Mouse (Mus musculus) hindbrain, embryonic 14.5 days (tissue): ENCODE data around the gene Gm10147. TPM values are rescaled to one million over a fixed set of nuclear protein-coding genes. Genes with fewer than 3 reads are reported as not detected.
"Not testable (repeated sequence)": the region's sequence is repeated elsewhere in the genome, so short reads cannot be mapped to it uniquely, and the experiment has no call there.

Source experiments
- ATAC-seq: fragments of 200-750 bp; cut with Nextera tagmentation; 2 replicates; pipeline ENCODE4 v1.8.0; 2017; ENCODE audit warnings: moderate number of reproducible peaks, mild to moderate bottlenecking, moderate TSS enrichment, moderate library complexity; ENCODE audit not compliant: low FRiP score
- DNase-seq: peaks from one replicate; pipeline ENCODE4 v3.0.0-alpha.2; 2015; ENCODE audit warnings: low spot score
- H3K27ac ChIP-seq: fragments of 300-500 bp; sonication (generic); 2 replicates; pipeline ENCODE4 v1.5.1; 2014; ENCODE audit warnings: mild to moderate bottlenecking, moderate library complexity
- H3K27me3 ChIP-seq: fragments of 300-500 bp; sonication (generic); 2 replicates; pipeline ENCODE4 v1.6.1; 2014; ENCODE audit warnings: mild to moderate bottlenecking, low read length, mixed read lengths; ENCODE audit not compliant: control insufficient read depth, insufficient read depth
- H3K36me3 ChIP-seq: fragments of 300-500 bp; sonication (generic); replicated peaks from 2 replicates; pipeline ENCODE4 v1.6.1; 2014; ENCODE audit not compliant: control insufficient read depth, insufficient read depth
- H3K4me1 ChIP-seq: fragments of 300-500 bp; sonication (generic); replicated peaks from 2 replicates; pipeline ENCODE4 v1.6.1; 2014; ENCODE audit warnings: antibody characterized with exemption, low read length, mixed read lengths; ENCODE audit not compliant: control insufficient read depth, insufficient read depth
- H3K4me2 ChIP-seq: fragments of 300-500 bp; sonication (generic); replicated peaks from 2 replicates; pipeline ENCODE4 v1.6.1; 2014; ENCODE audit warnings: mild to moderate bottlenecking, moderate library complexity
- H3K4me3 ChIP-seq: fragments of 300-500 bp; sonication (generic); replicated peaks from 2 replicates; pipeline ENCODE4 v1.5.1; 2014; ENCODE audit warnings: mild to moderate bottlenecking, low read length
- H3K9ac ChIP-seq: fragments of 300-500 bp; sonication (generic); 2 replicates; pipeline ENCODE4 v1.6.1; 2014
- H3K9me3 ChIP-seq: fragments of 300-500 bp; sonication (generic); 2 replicates; pipeline ENCODE4 v1.6.1; 2016; ENCODE audit warnings: low read length; ENCODE audit not compliant: control insufficient read depth
- WGBS: fragments of 180-500 bp; shearing (Covaris S2); extraction: QIAGEN DNeasy Blood & Tissue Kit; methylation state at CpG from one replicate; pipeline ENCODE4 v1.1.7; 2014; 5-methylcytosine and 5-hydroxymethylcytosine counted together
- microRNA-seq: library from miRNA; unstranded; fragments of <30 nt; microRNA quantifications from one replicate; pipeline ENCODE4, GENCODE M21; 2016
- polyA plus RNA-seq: library from polyadenylated mRNA; unstranded; fragments of >200 nt; fragmentation: Nextera tagmentation; extraction: Ambion mirVana; gene quantifications from 2 replicates; pipeline ENCODE4 v1.2.1, GENCODE M21; 2014

Gene Gm10147
- polyA plus RNA-seq: not detected in 2 replicates

GRCm38 (mm10) chrX:28607742-28608141 lies at the start of gene Gm10147:
Gene Gm10147 (minus strand): TSS chrX:28607842.
- WGBS: no CpG with 5 or more reads among the region's 7 CpGs
- not testable (repeated sequence) for H3K9me3 ChIP-seq, H3K4me1 ChIP-seq, H3K27ac ChIP-seq, H3K36me3 ChIP-seq, H3K27me3 ChIP-seq, ATAC-seq, H3K4me3 ChIP-seq, DNase-seq, H3K4me2 ChIP-seq, H3K9ac ChIP-seq

Small RNA genes lying within 50 kb of the gene (microRNA-seq; reads per million reads assigned to microRNA genes)
- not detected for gene Gm44499
